ENCODE assay signal across 8 mouse cellular contexts in genomic region chr12:70824017-70824416, GRCm38 (mm10). TPM values are rescaled to one million over a fixed set of nuclear protein-coding genes. Genes with fewer than 3 reads are reported as not detected.
DNase-seq lines count a peak whose midpoint lies in the region; ATAC-seq and TF ChIP-seq lines count a peak whose summit lies in the region.

No protein-coding gene starts in this region.

- H3K4me2 ChIP-seq in heart, embryonic 11.5 days: peak overlapping the region; percentile 81
- peak overlapping the region; percentile 87 for H3K4me2 ChIP-seq in heart, embryonic 16.5 days (ENCODE audit: low read depth, low read length)
- no peak overlapping the region for H3K4me2 ChIP-seq in liver, embryonic 16.5 days (ENCODE audit: low read depth, low read length)

- no peak for ATAC-seq in heart, embryonic 11.5 days (replicated peaks; ENCODE audit: insufficient number of reproducible peaks, low FRiP score, low TSS enrichment)
- no peak for ATAC-seq in heart, embryonic 16.5 days (replicated peaks; ENCODE audit: extremely low read depth, insufficient read depth, low FRiP score)
- no peak for ATAC-seq in liver, embryonic 16.5 days (ENCODE audit: low read depth)
- no peak for ATAC-seq in frontal cortex, adult (ENCODE audit: low TSS enrichment)

- H3K9me3 ChIP-seq in heart, embryonic 11.5 days (replicated peaks; ENCODE audit: control insufficient read depth, low read length): no peaks in the 10 kb centered on the region
- H3K9me3 ChIP-seq in E14TG2a.4 (ENCODE audit: low read length): no peaks in the 10 kb centered on the region
- no peaks in the 10 kb centered on the region for H3K9me3 ChIP-seq in heart, embryonic 16.5 days (replicated peaks; ENCODE audit: control insufficient read depth, low read length)
- no peaks in the 10 kb centered on the region for H3K9me3 ChIP-seq in liver, embryonic 16.5 days (replicated peaks; ENCODE audit: control insufficient read depth, low read length)

- no peak for TF ChIP-seq CTCF in E14TG2a.4 (conservative IDR thresholded peaks at IDR 0.05; ENCODE audit: low read length)

- intact Hi-C loops in heart, postnatal 14 days (cut with DNase I): loop anchor here (2.0 kb wide), 1 partner anchor 329 kb away; no protein-coding TSS in a partner anchor

- H3K4me3 ChIP-seq in heart, embryonic 11.5 days (ENCODE audit: low read depth, low read length): no peak overlapping the region
- 0 out of 2 replicates have a peak overlapping the region, but pooled peaks have one; percentile 81 for H3K4me3 ChIP-seq in E14TG2a.4 (replicated peaks; ENCODE audit: low read length)
- peak overlapping the region; percentile 94 for H3K4me3 ChIP-seq in heart, embryonic 16.5 days (ENCODE audit: low read length)
- peak overlapping the region; percentile 74; the same call in 1 of the 2 replicates for H3K4me3 ChIP-seq in liver, embryonic 16.5 days (ENCODE audit: low read depth, low read length)

- H3K27ac ChIP-seq in heart, embryonic 11.5 days (ENCODE audit: low read depth, low read length): no peak overlapping the region
- H3K27ac ChIP-seq in heart, embryonic 16.5 days (ENCODE audit: low read length): peak overlapping the region; percentile 96
- no peak overlapping the region for H3K27ac ChIP-seq in liver, embryonic 16.5 days (ENCODE audit: low read length)

- H3K4me1 ChIP-seq in heart, embryonic 11.5 days (ENCODE audit: control insufficient read depth, insufficient read depth, low read length): peaks cover 5% of the 10 kb centered on the region
- H3K4me1 ChIP-seq in E14TG2a.4 (replicated peaks; ENCODE audit: low read depth, low read length): peaks cover 25% of the 10 kb centered on the region
- H3K4me1 ChIP-seq in heart, embryonic 16.5 days (ENCODE audit: control insufficient read depth, insufficient read depth, low read length): peaks cover 23% of the 10 kb centered on the region
- peaks cover 9% of the 10 kb centered on the region for H3K4me1 ChIP-seq in liver, embryonic 16.5 days (ENCODE audit: control insufficient read depth, low read depth, low read length)

- H3K27me3 ChIP-seq in heart, embryonic 11.5 days (ENCODE audit: control insufficient read depth, insufficient read depth, low read length): no peaks in the 10 kb centered on the region
- H3K27me3 ChIP-seq in E14TG2a.4 (ENCODE audit: insufficient read depth, low read length): peaks cover 28% of the 10 kb centered on the region
- no peaks in the 10 kb centered on the region for H3K27me3 ChIP-seq in heart, embryonic 16.5 days (ENCODE audit: control insufficient read depth, insufficient read depth, low read length)
- H3K27me3 ChIP-seq in liver, embryonic 16.5 days (ENCODE audit: control insufficient read depth, insufficient read depth, low read depth, low read length): peaks cover 7% of the 10 kb centered on the region

- DNase-seq in heart, postnatal 14 days: no peak
- no peak for DNase-seq in right cerebral cortex, postnatal 25 days
- DNase-seq in frontal cortex, adult 2 months (ENCODE audit: extremely low spot score in 1 of 2, low spot score in 1 of 2): no peak

- H3K36me3 ChIP-seq in heart, embryonic 11.5 days (ENCODE audit: control insufficient read depth, insufficient read depth, low read length): no peaks in the 10 kb centered on the region
- H3K36me3 ChIP-seq in E14TG2a.4 (ENCODE audit: insufficient read depth, low read length): no peaks in the 10 kb centered on the region
- H3K36me3 ChIP-seq in heart, embryonic 16.5 days (ENCODE audit: control insufficient read depth, insufficient read depth): no peaks in the 10 kb centered on the region
- no peaks in the 10 kb centered on the region for H3K36me3 ChIP-seq in liver, embryonic 16.5 days (ENCODE audit: control insufficient read depth, insufficient read depth)

- 54% methylated on average over 7 of the region's 7 CpGs for WGBS in heart, embryonic 11.5 days (ENCODE audit: insufficient replicate concordance)
- WGBS in heart, embryonic 16.5 days: 58% methylated on average over 7 of the region's 7 CpGs
- WGBS in liver, embryonic 16.5 days (ENCODE audit: insufficient replicate concordance): 62% methylated on average over 7 of the region's 7 CpGs

- H3K9ac ChIP-seq in heart, embryonic 11.5 days (ENCODE audit: low read depth, low read length): 0 out of 2 replicates have a peak overlapping the region, but pooled peaks have one; percentile 86
- H3K9ac ChIP-seq in heart, embryonic 16.5 days (ENCODE audit: low read length): peak overlapping the region; percentile 83
- H3K9ac ChIP-seq in liver, embryonic 16.5 days (ENCODE audit: low read depth, low read length): no peak overlapping the region

RNA-seq across cellular contexts. Expression of gene Frmd6, which starts 1.3 kb away (rescaled TPM):
- polyA plus RNA-seq in heart, embryonic 11.5 days (2014; fragmentation: Nextera tagmentation; extraction: Ambion mirVana): 18.7 and 23.6 TPM in 2 replicates
- total RNA-seq in heart, postnatal 14 days (2021): 10 to 100 TPM; 38.3 to 41.1 TPM
- 25.7 and 27.7 TPM in 2 replicates for polyA plus RNA-seq in heart, embryonic 16.5 days (2015; fragmentation: Nextera tagmentation; extraction: Ambion mirVana)
- polyA plus RNA-seq in liver, embryonic 16.5 days (2015; fragmentation: Nextera tagmentation; extraction: Ambion mirVana): 3.7 and 3.8 TPM in 2 replicates
- 22.6 and 22.8 TPM in 2 replicates for polyA plus RNA-seq in frontal cortex, adult 2 months (2012; rRNA removed)
